Mouse (Mus musculus): ENCODE measurements around the gene Dhcr24. TPM values are rescaled to one million over a fixed set of nuclear protein-coding genes. Genes with fewer than 3 reads are reported as not detected.

Gene Dhcr24
- polyA plus RNA-seq, 1 experiment from 2014 or later: 7.3 TPM

DNA sequence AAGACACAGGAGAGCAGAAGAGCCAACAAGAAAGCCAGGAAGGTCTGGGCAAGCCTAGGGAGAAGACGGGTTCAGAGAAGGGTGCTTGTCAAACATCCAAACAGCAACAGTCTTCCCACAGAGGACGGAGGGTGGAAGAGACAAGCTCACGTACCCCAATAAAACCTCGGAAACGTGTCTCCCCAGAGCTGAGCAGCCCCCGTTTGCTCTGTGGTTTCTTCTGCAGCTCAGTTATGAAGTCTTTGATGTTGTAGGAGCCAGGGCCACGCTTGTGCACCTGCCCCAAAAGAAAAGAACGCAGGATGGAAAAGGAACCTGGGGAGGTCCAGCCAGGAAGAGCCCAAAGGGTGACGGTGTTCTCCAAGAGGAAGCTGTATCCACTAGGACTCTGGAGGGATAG lies 54.0 kb downstream of the Dhcr24 start:
- Histone ChIP-seq H3K4me2 (replicated peaks) (no peak overlapping the region), H3K36me3 (no peaks in the 10 kb centered on the region), H3K27ac (no peak overlapping the region), H3K9ac (no peak overlapping the region), H3K4me3 (no peak overlapping the region), H3K27me3 (peaks cover 19% of the 10 kb centered on the region), H3K9me3 (replicated peaks) (no peaks in the 10 kb centered on the region), H3K4me1 (peaks cover 13% of the 10 kb centered on the region)
- no peak for ATAC-seq (ENCODE audit: low FRiP score)
- WGBS: 87% methylated on average over 9 of the region's 9 CpGs

DNA sequence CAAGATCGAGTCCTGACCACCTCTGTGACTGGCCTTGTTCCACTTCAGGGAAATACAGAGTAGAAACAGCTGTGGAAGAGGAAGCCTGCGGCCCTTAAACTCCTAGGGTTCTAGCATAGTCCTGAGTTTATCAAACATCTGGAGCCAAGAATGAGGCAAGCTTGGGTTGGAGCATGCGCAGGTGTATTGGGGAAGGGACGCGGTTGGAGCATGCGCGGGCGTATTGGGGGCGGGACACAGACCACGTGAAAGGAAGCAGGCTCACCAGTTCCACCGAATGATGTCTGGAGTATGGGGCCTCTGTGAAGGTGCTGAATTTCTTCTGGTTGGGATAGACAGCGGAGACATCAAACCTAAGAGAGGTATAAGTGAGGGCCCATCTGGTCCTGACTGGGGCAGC lies 54.8 kb downstream of the Dhcr24 start:
- Histone ChIP-seq H3K9me3 (replicated peaks) (no peaks in the 10 kb centered on the region), H3K27ac (no peak overlapping the region), H3K9ac (no peak overlapping the region), H3K4me1 (peaks cover 13% of the 10 kb centered on the region), H3K27me3 (peaks cover 19% of the 10 kb centered on the region), H3K36me3 (no peaks in the 10 kb centered on the region), H3K4me2 (replicated peaks) (no peak overlapping the region), H3K4me3 (no peak overlapping the region)
- WGBS: 85% methylated on average over 12 of the region's 12 CpGs
- no peak for ATAC-seq (ENCODE audit: low FRiP score)

DNA sequence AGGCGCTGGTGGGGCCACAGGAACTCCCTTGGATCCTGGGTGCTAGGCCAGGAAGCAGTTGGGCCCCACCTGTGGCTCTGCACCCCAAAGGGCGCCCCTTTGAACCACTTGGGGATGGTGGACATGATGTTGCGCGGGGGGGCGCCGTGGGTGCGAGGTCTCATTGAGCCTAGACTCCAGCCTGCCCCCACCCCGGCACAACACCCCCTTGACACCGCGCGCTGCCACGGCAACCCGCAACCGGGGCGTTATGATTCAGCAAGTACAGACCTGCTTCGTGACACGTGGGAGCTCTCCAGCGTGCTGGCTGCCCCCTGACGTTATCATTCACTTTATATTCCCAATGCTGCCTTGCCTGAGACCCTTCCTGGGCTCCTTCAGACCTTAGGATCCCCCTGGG lies 56.2 kb downstream of the Dhcr24 start, which contains the start of gene Lexm:
Lexm (minus strand) TSS at position 186 of the 400 bp plus-strand sequence.
- WGBS: 4% methylated on average over 19 of the region's 19 CpGs
- H3K4me2 ChIP-seq (replicated peaks): peak within 1 kb of the TSS; percentile 46
- peak within 1 kb of the TSS; percentile 17; the same call in 1 of the 2 replicates for H3K4me3 ChIP-seq
- no peak within 1 kb of the TSS for H3K27ac ChIP-seq
- H3K4me1 ChIP-seq: peaks cover 13% of the 10 kb centered on the region
- H3K36me3 ChIP-seq: no peaks in the 10 kb centered on the region
- no peak for ATAC-seq (ENCODE audit: low FRiP score)
- no peaks in the 10 kb centered on the region for H3K9me3 ChIP-seq (replicated peaks)
- H3K27me3 ChIP-seq: peaks cover 26% of the 10 kb centered on the region
- H3K9ac ChIP-seq: no peak within 1 kb of the TSS

DNA sequence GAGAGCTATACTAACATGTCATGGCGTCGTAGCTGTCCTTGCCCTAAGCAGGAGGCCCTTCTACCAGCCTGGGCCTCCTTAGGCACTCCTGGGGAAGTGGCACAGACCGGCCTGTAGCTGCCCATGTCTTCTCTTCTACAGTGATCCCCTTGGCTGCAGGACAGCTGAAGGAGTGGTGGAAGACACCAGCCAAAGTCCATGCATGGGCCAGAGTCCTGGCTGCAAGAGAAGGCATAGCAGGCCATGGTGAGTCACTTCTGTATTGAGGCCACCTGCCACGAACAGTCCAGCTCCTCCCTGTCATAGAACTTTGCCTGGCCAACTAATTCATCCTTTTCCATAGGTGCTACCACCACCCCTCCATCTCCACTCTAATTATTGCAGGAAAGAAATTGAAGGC lies 58.1 kb downstream of the Dhcr24 start:
- Histone ChIP-seq H3K4me2 (replicated peaks) (no peak overlapping the region), H3K4me1 (peaks cover 13% of the 10 kb centered on the region), H3K36me3 (no peaks in the 10 kb centered on the region), H3K4me3 (no peak overlapping the region), H3K27ac (no peak overlapping the region), H3K27me3 (peaks cover 43% of the 10 kb centered on the region), H3K9me3 (replicated peaks) (no peaks in the 10 kb centered on the region), H3K9ac (no peak overlapping the region)
- ATAC-seq (ENCODE audit: low FRiP score): no peak
- 88% methylated on average over 4 of the region's 4 CpGs for WGBS

DNA sequence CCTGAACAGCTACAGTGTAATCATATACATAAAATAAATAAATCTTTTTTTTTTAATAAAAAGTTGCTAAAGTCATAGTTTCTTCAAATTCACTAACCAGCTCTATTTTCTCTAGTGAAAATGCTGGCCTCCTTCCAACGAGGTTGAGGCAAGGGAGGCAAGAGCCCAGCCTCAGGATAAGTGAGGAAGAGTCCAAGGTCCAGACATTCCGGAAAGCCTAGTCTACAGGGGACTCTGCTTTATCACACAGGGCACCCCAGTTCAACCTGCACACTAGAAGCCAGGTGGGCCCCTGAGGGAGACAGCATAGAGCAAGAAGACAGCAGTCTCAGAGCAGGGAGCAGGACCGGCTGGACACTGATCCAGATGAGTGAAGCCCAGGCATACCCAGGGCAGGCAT lies 60.6 kb downstream of the Dhcr24 start:
- Histone ChIP-seq H3K36me3 (no peaks in the 10 kb centered on the region), H3K4me1 (peaks cover 10% of the 10 kb centered on the region), H3K27ac (no peak overlapping the region), H3K4me2 (replicated peaks) (no peak overlapping the region), H3K9ac (no peak overlapping the region), H3K9me3 (replicated peaks) (no peaks in the 10 kb centered on the region), H3K27me3 (peaks cover 55% of the 10 kb centered on the region), H3K4me3 (no peak overlapping the region)
- no peak for ATAC-seq (ENCODE audit: low FRiP score)
- WGBS: 76% methylated on average over 3 of the region's 3 CpGs

DNA sequence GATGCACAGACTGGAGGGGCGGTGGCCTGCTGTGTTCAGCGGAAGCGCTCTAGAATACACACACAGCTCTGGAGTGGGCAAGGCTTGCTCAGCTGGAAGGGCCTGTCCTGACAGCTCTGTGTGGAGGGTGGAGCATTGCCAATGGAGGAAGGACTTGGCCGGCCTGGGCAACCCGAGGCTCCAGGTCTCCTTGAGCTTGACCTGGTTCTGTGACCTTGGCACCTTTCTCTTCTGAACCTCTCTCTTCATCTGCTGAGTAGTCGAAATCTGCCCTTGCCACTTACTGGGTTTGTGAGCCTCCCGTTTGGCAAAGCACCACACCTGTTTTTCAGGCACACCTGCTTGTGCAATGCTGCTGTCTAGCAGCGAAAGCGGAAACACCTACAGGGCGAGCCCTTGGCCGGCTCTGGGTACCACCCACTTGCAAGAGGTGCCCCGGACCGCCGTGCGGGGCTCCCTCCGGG lies 61.2 kb downstream of the Dhcr24 start, which contains the start of gene Ttc22:
Ttc22 (plus strand) TSS at position 403 of the 464 bp plus-strand sequence.
- Histone ChIP-seq H3K27ac (no peak within 1 kb of the TSS), H3K4me2 (replicated peaks) (0 out of 2 replicates have a peak within 1 kb of the TSS, but pooled peaks have one; percentile 8), H3K9ac (no peak within 1 kb of the TSS), H3K9me3 (replicated peaks) (no peaks in the 10 kb centered on the region), H3K4me3 (no peak within 1 kb of the TSS), H3K4me1 (peaks cover 6% of the 10 kb centered on the region), H3K36me3 (no peaks in the 10 kb centered on the region), H3K27me3 (peaks cover 52% of the 10 kb centered on the region)
- WGBS: 21% methylated on average over 16 of the region's 16 CpGs
- no peak for ATAC-seq (ENCODE audit: low FRiP score)

DNA sequence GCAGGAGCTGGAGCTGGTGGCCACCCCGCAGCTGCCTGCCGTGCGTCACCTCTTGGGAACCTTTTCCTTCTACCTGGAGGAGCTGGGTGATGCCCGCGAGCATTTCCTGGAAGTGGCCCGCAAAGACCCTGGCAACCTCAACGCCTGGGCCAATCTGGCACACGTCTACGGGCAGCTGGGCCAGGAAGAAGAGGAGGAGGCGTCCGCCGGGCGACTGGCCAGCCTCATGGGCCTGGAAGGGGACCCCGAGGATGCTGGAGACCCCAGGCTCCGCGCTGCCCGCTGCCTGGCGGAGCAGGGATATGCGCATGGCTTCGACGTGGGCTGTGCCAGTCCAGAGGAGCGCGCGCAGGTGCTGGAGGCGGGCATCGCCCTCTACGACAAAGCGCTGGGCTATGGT lies 61.9 kb downstream of the Dhcr24 start:
- no peak overlapping the region for H3K9ac ChIP-seq
- no peaks in the 10 kb centered on the region for H3K36me3 ChIP-seq
- no peak overlapping the region for H3K4me3 ChIP-seq
- H3K4me1 ChIP-seq: no peaks in the 10 kb centered on the region
- H3K27me3 ChIP-seq: peaks cover 48% of the 10 kb centered on the region
- WGBS: 31% methylated on average over 28 of the region's 28 CpGs
- no peak overlapping the region for H3K4me2 ChIP-seq (replicated peaks)
- no peak overlapping the region for H3K27ac ChIP-seq
- H3K9me3 ChIP-seq (replicated peaks): no peaks in the 10 kb centered on the region
- ATAC-seq (ENCODE audit: low FRiP score): no peak

DNA sequence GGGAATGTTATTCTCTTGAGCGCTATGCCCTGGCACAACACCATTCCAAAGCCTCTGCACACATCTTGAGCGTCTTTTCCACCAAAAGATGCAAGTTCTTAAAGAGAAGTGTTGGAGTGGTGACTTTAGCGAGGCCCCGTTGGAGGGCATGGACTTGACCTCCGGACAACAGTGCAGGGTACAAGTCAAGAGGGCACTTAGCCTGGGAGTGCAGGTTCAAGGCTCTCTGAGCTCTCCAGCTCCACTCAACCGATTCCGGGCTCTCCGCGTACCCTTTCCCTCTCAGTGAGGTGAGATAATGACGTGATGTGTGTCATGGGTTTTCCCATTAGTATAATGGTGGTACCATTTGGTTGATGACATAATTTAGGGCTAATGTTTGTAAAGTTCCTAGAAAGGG lies 63.4 kb downstream of the Dhcr24 start:
- H3K9me3 ChIP-seq (replicated peaks): no peaks in the 10 kb centered on the region
- peaks cover 48% of the 10 kb centered on the region for H3K27me3 ChIP-seq
- no peak overlapping the region for H3K9ac ChIP-seq
- 89% methylated on average over 10 of the region's 10 CpGs for WGBS
- no peak overlapping the region for H3K27ac ChIP-seq
- H3K4me1 ChIP-seq: no peaks in the 10 kb centered on the region
- ATAC-seq (ENCODE audit: low FRiP score): no peak
- H3K4me3 ChIP-seq: no peak overlapping the region
- H3K4me2 ChIP-seq (replicated peaks): no peak overlapping the region
- no peaks in the 10 kb centered on the region for H3K36me3 ChIP-seq

DNA sequence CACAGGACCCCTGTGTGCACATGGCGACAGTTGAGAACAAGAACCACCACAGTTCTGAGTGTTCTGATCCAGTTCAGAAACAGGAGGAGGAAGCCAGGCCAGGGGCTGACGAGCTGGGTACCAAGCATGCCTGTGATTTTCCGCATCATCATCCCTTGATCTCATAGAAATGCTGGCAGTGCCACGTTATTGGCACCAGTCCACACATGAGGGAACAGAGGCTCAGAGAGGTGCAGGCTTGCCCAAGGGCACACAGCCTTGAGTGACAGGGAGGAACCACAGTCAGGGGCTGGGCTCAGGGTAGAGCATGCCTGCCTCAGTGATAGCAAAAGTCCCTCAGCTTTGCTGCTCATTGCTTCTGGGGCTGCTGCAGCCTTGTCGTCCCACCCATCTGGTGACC lies 67.0 kb downstream of the Dhcr24 start:
- Histone ChIP-seq H3K4me1 (peaks cover 10% of the 10 kb centered on the region), H3K9me3 (replicated peaks) (no peaks in the 10 kb centered on the region), H3K27me3 (peaks cover 34% of the 10 kb centered on the region), H3K4me2 (replicated peaks) (no peak overlapping the region), H3K36me3 (no peaks in the 10 kb centered on the region), H3K4me3 (no peak overlapping the region), H3K27ac (no peak overlapping the region), H3K9ac (no peak overlapping the region)
- no peak for ATAC-seq (ENCODE audit: low FRiP score)
- WGBS: 84% methylated on average over 5 of the region's 5 CpGs

DNA sequence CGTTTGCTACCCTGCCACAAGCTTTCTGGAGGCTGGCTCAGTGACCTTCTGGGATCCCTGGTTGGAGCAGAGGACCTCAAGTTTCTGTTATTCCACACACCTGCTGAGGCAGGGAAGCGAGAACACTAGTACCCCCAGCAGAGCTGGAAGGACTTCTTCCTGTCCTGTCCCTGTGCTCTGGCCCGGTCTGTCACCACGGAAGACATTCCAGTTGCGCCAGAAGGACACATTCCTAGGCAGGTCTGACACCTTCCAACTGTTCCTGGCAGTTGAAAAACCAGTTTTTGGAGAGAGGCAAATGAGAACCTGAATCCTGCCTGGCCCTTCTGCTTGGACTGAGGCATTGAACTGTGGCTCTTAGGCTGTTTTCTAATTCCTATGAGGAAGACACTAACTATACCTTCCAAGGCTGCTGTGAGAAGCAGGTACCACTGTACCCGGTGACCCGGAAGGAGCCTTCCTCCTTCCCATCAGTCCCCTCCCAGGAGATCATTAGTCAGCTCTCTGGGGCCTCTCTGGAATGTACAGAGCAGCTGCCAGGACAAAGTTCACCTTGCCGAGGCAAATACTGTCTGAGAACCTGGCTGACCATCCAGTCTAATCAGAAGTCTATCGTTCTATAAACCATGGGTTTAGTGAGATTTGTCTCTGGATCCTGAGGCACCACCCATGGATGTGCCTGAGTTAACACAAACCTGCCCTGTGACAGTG lies 68.0 kb downstream of the Dhcr24 start:
- no peak overlapping the region for H3K27ac ChIP-seq
- no peak overlapping the region for H3K9ac ChIP-seq
- peaks cover 24% of the 10 kb centered on the region for H3K27me3 ChIP-seq
- 58% methylated on average over 9 of the region's 9 CpGs for WGBS
- no peak overlapping the region for H3K4me3 ChIP-seq
- no peak for ATAC-seq (ENCODE audit: low FRiP score)
- H3K4me1 ChIP-seq: peaks cover 18% of the 10 kb centered on the region
- H3K4me2 ChIP-seq (replicated peaks): no peak overlapping the region
- no peaks in the 10 kb centered on the region for H3K36me3 ChIP-seq
- H3K9me3 ChIP-seq (replicated peaks): no peaks in the 10 kb centered on the region

- H3K27ac ChIP-seq: no peak overlapping the region
- peaks cover 21% of the 10 kb centered on the region for H3K4me1 ChIP-seq
- H3K4me3 ChIP-seq: no peak overlapping the region
- H3K27me3 ChIP-seq: peaks cover 18% of the 10 kb centered on the region
- H3K36me3 ChIP-seq: no peaks in the 10 kb centered on the region
- H3K9me3 ChIP-seq (replicated peaks): no peaks in the 10 kb centered on the region
- H3K9ac ChIP-seq: no peak overlapping the region
- no peak for ATAC-seq (ENCODE audit: low FRiP score)
- no peak overlapping the region for H3K4me2 ChIP-seq (replicated peaks)
- WGBS: 80% methylated on average over 5 of the region's 5 CpGs
Measured at GRCm38 (mm10) chr4:106629374-106629773, 68.5 kb downstream of the Dhcr24 start.

GRCm38 (mm10) chr4:106630333-106631220 lies 69.7 kb downstream of the Dhcr24 start:
- Histone ChIP-seq H3K36me3 (no peaks in the 10 kb centered on the region), H3K4me3 (no peak overlapping the region), H3K27ac (peak overlapping the region; percentile 62; the same call in 1 of the 2 replicates), H3K4me1 (peaks cover 21% of the 10 kb centered on the region), H3K4me2 (replicated peaks) (peak overlapping the region; percentile 26), H3K9me3 (replicated peaks) (no peaks in the 10 kb centered on the region), H3K9ac (no peak overlapping the region), H3K27me3 (peaks cover 9% of the 10 kb centered on the region)
- ATAC-seq (ENCODE audit: low FRiP score): peak; percentile 75
- WGBS: 24% methylated on average over 14 of the region's 14 CpGs

All from hindbrain, embryonic 12.5 days (tissue).